Mouse (Mus musculus) adrenal gland, adult 2 months (tissue): ENCODE data around the gene Lurap1l. TPM values are rescaled to one million over a fixed set of nuclear protein-coding genes. Genes with fewer than 3 reads are reported as not detected.

Experiments
- DNase-seq: peaks from one replicate; pipeline ENCODE4 v3.0.0; 2021
- polyA plus RNA-seq: library from polyadenylated mRNA; depleted of rRNA; stranded (reverse); fragments of >200 nt; gene quantifications from 2 replicates; pipeline ENCODE4 v1.2.3, GENCODE M21; 2012
- total RNA-seq, 2 experiments: library from RNA; stranded (reverse); gene quantifications; 2 replicates each; pipeline ENCODE4 v1.2.3; 2021

The Lurap1l gene
- total and polyA plus RNA-seq, 3 experiments = 5.9 to 14.0 (median 9.1) TPM

DNA sequence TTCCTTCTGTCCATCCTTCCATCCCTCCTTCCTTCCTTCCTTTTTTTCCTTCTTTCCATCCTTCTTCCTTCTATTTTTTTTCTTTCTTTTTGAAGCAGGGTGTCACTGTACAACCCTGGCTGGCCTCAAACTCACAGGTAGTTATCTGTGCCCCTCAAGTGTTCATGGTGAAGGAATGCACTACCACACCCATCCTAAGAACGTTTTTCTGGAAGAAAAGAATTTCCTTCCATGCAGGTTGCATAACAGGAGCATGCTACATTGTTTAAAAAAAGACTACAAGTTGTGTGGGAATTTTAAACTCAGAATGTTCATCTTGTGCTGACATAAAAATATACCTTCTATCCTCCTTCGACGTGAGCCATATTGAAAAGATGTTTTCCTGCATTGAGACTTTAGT is 7.4 kb downstream of the Lurap1l start:
- DNase-seq = no peak

DNA sequence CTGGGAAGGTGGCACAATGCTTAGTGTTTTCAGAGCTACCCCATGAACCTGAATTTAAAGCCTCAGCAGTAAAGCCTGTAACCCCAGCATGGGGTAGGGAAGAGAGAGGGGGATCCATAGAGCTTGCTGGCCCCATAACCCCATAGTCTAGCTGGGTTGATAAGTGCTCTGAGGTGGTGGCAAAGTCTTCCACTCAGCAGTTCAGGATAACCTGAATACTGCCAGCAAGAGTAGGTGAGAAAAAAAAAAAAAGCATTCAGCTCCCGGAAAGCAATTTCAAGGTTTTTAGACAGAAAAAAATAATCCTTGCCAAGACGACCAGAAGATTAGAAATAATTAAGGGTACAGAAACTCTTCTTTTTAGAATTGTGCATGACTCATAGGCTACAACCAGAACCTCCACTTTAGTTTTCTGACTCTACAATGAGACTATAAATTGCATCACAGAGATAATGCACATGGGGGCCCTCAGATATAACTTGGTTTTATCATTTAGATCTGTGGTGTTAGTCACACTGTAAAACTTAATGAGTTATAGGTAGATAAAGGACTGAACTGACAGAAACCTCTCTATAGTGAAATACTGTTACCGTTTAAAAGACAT is 8.2 kb downstream of the Lurap1l start:
- DNase-seq = no peak

DNA sequence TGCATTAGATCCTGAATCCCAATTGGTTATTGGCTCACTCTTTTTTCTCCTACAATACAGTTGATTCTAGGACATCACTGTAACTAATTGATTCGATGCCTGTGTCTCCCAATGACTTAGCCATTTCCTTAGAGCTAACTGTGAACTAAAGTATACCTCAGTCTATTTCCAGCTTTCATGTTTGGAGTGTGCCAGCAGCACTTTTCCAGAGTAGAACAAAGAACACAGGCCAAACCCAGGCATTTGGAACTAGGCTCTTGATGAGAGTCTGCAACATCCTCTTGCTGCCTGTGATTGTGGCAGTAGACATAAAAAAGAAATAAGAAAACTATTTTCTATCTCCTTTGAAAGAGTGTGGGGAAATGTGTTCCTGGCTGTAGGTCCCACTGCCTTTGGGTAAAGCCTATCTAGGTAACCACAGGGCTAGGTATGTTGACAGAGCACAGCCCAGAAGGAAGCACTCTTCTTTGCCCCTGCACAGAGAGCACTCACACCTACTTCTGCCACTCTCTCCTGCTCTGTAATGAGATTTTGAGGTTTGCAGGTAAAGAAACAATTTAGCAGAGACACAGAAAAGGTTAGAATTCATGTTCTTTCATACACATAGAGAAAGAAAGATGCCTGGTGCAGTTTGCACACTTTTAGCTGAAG is 8.9 kb downstream of the Lurap1l start:
- DNase-seq = no peak

DNA sequence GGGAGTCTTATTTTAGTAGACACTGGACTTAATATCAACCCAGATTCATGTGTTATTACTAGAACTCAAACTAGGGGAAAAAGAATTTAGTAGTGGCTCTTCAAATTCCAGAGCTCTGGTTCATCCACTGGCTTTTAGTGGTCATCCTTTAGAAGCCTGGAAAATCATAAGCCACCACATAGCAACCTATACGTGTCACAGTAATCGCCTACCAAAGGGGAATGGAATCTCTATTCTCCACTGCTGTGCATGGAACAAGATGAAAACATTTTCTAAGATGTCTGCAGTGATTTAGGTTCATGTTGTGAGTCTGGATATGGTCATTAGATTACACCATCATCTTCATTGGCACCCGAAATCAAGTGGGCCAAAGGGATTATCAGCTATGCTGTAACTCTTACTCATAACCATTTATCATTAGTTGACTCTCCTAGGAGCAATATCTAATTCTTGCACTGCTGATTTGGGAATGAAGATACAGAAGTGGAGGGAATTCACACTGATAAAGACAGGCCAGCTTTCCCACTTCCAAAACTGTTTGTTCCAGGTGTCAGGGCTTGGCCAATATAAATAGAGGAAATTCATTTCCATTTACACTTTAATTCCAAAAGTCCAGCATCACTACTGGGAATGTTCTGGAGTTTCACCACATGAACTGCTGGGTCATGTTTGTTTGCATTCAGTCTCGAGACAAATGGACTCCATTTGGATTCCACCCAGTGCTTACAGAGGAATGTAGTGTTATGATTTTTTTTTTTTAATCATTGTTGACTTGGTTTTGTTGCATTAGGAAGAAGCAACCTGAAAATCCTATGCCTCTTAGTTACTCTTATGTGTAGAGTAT is 11.4 kb downstream of the Lurap1l start:
- peak; percentile 26 for DNase-seq

DNA sequence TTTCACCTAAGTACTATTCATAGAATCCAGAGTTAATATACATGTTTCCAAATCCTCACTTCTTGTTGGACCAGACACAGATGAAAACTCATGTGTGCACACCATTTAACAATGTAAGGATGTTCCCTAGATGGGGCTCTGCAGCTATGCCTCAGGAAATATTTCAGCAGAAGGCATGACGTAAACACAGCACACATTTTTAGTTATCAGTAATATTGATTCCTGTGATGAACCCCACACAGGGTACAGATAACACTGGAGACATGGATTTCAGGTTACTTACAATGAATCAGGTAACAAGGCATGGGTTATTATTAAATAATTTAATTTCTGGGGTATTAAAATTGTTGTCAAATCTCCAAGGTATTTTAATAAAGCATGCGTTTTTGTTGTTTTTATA is 12.2 kb downstream of the Lurap1l start:
- no peak for DNase-seq

DNA sequence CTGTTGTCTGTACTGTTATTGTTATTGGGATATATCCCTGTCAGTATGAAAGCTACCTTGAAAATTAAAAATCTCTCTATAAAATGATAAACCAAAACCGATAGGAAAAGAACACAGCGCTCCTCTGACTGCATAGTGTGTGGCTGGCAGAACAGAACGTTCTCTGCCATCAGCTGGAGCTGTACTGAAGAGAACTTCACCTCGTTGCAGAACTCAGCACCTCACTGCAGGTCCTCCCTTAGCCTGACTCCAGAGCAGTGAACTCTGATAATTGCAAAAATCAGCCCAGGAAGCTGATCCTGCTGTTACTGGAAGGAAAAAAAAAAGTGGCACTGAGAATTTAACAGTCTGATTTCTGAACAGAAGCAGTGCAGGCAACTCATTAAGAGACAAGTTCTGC is 14.4 kb downstream of the Lurap1l start:
- no peak for DNase-seq

DNA sequence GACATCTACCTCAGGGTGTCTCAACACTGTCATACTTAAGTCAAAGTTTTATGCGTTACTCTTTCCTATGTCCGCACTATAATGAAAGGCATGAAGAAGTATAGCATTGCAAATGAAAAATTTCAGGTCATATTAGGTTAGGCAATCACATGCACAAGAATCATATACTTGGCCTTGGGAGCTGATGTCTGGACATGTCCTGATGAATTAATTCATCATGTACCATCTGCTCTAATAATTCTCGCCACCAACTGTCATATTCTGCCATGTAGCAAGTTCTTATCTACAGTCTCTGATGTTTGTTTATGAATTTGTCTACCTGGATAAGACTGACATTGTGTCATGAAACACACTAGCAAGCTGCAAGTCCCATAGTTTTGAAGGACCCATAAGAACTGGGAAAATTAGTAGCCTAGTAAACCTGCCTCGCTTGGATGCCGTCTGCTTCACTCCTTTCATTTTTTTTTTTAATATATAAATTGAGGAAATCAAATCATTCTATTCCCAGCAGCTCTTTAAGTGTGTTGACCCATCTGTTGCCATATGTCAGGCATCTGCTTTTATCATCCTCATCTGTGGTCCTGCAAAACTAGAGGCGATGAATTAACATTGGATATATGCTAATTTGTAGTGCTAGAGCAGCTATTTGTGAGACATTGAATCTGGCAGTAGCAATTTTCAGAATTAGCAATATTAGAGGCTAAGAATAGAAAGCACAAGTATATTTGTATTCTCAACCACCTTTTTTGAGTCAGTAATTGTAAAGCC is 15.5 kb downstream of the Lurap1l start:
- DNase-seq = no peak

DNA sequence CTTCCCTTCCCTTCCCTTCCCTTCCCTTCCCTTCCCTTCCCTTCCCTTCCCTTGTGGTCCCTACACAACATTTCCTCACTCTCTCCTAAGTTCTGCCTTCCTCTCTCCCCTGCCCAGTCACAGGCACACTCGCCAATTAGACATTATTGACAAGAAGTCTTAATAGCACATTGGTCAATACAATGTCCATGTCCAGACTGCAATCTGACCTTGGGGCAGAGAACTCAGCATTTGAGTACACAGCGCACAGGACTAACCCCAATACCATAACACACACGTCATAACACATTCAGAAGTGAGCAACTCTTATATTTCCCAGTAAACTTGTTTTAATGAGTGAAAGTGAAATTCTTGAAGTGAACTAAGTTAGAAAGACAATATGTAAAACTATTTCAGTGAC is 24.3 kb downstream of the Lurap1l start:
- DNase-seq = no peak

DNA sequence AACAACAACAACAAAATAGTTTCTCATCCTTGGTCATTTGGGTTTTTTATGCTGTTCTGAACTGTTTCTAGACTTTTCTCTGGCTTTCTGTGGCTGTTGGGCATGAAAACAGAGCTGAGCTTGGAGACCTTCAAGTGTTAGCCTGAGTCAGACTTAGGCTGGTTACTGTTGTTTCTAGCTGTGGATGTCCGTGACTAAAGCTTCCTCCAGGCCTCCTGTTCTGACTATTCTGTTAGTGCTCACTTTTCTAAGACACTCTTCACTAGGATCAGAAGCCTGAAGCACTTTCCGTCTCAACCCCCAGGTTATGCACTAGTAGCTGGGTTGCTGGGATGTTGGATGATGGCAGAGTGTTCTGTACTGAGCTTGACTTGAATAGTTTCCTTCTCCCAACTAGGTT is 28.7 kb downstream of the Lurap1l start:
- no peak for DNase-seq

DNA sequence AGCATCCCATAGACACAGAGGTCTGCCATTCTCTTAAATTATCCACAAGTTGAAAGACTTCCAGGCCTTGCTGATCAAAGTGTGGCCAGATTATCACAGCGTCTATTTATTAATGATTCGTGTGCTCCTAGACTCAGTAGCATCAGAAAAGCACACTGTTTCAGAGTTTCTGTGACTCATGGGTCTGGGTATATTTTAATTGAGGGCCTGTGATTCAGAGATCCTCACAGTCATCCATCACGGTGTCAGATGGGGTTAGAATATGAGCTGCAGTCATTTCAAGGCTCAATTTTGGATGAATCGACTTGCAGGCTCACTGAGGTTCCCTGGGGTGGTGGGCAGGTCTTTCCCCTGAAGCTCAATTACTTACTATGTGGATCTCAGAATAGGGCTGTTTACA is 30.5 kb downstream of the Lurap1l start:
- peak; percentile 64 for DNase-seq

DNA sequence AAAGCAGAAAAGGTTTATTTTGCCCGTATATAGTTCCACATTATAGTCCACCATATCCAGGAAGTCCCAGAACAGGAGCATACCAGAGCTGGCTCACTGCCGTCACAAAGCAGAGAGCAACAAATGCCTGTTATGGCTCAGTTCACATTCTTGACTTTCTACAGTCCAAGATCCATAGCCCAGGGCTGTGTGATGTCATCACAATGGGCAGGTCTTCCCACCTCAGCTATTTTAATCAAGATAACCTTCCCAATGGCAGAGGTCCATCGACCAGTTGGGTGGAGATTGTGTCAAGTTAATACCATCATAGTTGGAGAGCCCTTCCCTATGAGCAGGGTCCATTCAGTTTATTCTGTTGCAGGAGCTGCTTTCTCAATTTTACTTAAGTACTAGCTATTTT is 31.5 kb downstream of the Lurap1l start:
- DNase-seq = no peak

DNA sequence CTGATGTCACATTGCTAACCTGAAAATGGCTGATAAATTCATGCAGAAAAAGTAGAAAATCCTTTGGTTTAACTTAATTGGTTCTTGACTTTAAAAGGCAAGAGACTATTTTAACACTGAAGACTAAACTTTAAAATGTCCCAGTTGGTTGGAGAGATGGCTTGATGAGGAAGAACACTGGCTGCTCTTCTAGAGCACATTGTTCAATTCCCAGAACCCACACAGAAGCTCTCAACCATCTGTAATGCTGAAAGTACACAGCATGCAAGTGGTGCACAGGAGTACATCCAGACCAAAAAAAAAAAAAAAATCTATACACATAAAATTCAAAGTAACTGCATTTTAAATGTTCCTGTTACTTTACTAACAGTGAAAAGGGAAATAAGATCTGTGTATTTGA is 34.2 kb downstream of the Lurap1l start:
- DNase-seq = no peak

DNA sequence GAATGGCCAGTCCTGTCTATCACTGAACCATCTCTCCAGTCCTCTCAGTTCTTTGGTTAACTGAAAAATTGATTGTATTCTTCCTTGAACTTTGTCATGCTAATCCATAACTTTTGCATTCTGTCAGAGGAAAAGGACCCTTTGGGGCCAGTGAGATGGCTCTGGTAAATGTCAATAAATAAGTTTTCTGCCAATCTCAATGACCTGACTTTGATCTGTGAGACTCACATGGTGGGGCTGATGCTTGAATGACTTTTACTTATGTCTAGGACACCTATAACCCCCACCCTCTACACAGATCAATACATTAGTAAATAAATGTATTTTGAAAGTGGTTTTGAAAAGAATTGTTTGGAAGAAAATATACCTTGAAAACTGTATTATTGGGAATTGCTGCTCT is 38.7 kb downstream of the Lurap1l start:
- no peak for DNase-seq

DNA sequence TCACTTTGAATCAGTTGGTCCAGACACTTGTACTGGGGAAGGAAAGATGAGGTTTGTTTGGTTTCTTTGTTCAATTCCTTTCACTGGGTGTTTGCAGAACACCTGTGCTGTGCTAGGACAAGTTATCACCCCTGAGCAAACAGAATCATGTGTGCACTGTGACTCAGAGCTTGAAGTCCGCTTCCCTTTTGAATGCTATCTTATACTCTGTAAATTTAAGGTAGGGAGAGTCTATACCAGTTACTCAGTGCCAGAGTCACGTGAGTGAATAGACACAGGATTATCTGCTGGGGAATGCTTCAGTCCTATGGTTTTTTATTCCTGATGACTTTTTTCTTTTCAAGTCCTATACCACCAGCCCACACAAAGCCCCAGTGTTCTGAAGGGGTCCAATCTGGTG is 39.3 kb downstream of the Lurap1l start:
- no peak for DNase-seq

DNA sequence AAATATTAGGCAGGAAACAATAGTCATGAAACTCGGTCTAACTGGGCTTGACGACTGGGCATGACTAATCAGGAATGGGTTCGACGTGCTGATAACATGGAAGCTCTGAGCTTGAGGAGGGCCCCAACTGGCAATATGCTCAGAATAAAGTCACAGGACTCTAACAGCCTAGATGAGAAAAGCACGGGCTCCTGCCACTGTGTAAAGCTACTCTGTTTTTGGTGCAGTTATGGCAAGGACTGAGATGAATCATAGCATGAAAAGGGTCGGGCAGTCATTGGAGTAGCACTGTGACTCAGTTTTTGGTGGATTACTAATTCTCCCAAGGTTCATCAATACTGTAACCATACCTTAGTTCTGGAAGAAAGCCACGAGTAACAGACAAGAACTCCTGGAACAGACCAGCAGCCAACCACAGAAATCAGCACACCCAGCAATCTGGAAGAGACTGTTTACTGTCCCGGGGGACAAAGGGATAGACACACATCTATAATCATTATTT is 39.9 kb downstream of the Lurap1l start:
- peak; percentile 60 for DNase-seq

DNA sequence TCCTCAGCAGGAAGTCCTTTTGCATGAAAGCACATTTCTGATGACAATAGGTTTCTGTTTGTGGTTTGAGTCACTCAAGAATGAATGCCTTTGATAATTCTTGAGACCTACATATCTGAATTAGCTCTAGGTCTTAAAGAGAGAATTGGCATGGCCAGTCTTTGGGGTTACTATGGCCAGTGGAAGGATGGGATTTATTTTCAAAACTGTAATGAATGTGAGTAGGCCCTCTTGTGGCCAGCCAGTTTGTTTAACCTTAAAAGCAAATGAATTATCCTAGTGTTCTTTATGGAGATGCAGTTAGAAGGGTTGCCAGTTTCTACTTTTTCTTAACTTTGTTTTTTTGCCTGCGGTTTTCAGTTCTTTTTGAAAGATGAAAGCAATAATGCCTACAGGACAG is 42.2 kb downstream of the Lurap1l start:
- DNase-seq = no peak

DNA sequence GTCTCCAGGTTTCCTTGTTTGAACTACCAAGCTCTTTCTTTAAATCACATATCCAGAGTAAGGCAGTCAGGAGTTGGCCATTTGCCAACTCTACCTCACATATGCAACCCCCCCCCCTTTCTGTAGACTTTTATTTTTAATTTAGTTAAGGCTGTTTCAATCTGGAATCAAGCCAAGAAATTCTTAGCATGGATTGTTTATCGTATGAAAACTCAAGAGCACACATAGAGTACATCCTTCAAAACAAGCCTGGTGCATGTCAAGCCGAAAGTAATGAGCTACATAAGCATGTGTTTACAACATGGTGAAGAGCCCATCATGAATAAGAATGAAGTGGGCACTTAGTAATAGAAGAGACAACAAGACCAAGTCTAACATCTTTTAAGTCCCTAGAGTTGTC is 45.5 kb downstream of the Lurap1l start:
- DNase-seq = no peak

DNA sequence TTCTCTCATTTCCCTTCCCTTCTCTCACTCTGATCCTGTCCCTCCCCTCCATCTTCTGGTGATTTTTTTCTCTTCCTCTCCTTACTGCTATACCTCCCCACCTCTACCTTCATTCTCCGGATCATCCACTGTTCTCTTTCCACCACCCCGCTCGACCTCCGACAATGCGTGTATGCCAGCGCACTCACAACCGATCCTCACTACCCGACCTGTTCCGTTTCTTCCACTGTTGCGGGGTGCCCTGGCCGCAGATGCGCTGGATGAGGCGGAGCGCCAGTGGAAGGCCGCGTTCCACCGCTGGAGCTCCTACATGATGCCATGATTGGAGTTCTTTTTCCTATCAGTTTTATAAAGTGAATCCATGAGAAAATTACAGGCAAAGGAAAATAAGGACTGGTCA is 57.1 kb downstream of the Lurap1l start:
- no peak for DNase-seq

DNA sequence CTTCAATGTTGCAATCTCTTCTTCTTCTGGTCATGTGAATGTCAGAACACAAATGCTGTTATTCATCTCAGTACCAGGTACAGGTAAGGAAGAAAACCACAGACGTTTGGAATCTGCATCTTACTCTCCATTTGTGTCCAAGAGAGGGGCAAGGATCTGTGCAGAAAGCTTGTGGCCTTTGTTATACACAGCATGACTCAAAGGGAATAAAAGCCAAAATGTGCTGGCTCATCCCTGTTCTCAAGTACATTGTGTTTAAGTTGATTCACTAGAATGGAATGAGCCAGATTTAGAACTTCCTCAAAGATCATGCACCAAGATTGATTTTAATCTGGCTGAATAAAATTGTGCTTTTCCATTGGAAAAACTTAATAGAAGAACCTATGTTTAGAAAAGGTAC is 61.4 kb downstream of the Lurap1l start:
- DNase-seq = peak; percentile 42

DNA sequence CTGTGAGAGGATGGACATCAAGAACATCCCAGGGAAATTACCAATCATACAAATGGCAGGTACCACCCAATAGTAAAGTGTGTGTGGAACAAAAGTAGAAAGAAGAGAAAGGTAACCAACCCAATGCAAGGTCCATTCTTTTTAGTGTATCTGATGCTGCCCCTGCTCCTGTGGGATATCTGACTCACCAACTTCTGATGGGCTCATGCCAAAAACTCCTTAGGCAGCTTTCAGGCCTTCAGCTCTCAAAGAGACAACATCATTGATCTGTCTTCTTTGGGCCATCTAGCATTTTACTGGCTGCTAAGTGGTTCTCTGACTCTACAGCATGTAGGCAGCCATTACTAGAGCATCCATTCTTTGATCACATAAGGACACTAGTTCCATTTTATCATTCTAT is 63.5 kb downstream of the Lurap1l start:
- no peak for DNase-seq

DNA sequence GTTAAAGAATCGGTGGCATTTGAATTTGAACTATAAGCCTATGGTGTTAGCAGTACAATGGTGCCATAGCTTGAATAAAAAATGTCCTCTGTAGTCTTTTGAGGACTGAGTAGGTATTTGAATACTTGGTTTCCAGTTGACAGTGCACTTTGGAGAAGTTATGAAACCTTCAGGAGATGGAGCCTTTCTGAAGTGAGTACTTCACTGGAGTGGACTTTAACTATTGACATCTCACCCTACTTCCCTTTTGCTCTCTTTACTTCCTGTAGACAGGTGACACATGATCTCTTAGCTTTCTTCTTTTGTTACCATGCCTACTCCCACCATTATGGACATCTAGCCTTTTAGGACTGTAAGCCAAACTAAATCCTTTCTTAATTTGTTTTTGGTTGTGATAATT is 80.4 kb downstream of the Lurap1l start:
- DNase-seq = no peak

DNA sequence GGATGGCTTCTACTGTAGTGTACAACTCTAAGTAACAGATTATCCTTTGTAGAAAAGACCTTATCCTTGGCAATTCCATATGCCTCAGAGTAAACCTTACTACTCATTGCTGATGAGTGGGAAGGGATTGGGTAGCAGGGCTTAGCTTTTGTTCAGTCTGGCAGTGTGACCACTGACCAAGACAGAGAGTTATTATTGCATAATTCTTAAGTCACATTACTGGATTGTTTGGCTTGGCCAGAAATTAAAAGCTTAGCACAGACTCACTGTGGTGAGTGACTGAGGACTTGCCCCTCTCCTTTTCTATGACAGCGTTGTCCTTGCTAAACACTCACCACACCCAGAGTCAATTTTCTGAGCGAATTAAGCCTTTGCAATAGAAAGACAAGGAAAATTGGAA is 93.1 kb downstream of the Lurap1l start:
- DNase-seq = peak; percentile 30
